Mouse (Mus musculus) hindbrain, embryonic 15.5 days (tissue): ENCODE measurements at regions not wholly inside any gene's neighbourhood (a gene's known extent, or its start where the extent isn't known, plus 50 kb on each side); places are given as distances from the start of the nearest gene placed in this dataset.

Experiments used
- ATAC-seq: fragments of 200-750 bp; cut with Nextera tagmentation; 2 replicates; pipeline ENCODE4 v1.8.0; 2017; ENCODE audit warnings: low read depth, moderate number of reproducible peaks, moderate TSS enrichment; ENCODE audit not compliant: low FRiP score
- H3K27ac ChIP-seq: fragments of 300-500 bp; sonication (generic); replicated peaks from 2 replicates; pipeline ENCODE4 v1.5.1; 2015; ENCODE audit warnings: mild to moderate bottlenecking, inconsistent platforms
- H3K27me3 ChIP-seq: fragments of 300-500 bp; sonication (generic); 2 replicates; pipeline ENCODE4 v1.6.1; 2015; ENCODE audit warnings: control low read depth, inconsistent platforms
- H3K36me3 ChIP-seq: fragments of 300-500 bp; sonication (generic); 2 replicates; pipeline ENCODE4 v1.6.1; 2015; ENCODE audit warnings: control low read depth, inconsistent platforms
- H3K4me1 ChIP-seq: fragments of 300-500 bp; sonication (generic); replicated peaks from 2 replicates; pipeline ENCODE4 v1.6.1; 2015; ENCODE audit warnings: control low read depth, inconsistent platforms
- H3K4me2 ChIP-seq: fragments of 300-500 bp; sonication (generic); 2 replicates; pipeline ENCODE4 v1.6.1; 2015; ENCODE audit warnings: moderate library complexity, mild to moderate bottlenecking, inconsistent platforms
- H3K4me3 ChIP-seq: fragments of 300-500 bp; sonication (generic); 2 replicates; pipeline ENCODE4 v1.5.1; 2015; ENCODE audit warnings: mild to moderate bottlenecking, inconsistent platforms
- H3K9ac ChIP-seq: fragments of 300-500 bp; sonication (generic); 2 replicates; pipeline ENCODE4 v1.6.1; 2015; ENCODE audit warnings: inconsistent platforms
- H3K9me3 ChIP-seq: fragments of 300-500 bp; sonication (generic); 2 replicates; pipeline ENCODE4 v1.6.1; 2016; ENCODE audit warnings: control low read depth, inconsistent platforms
- WGBS: fragments of 180-500 bp; shearing (Covaris S2); methylation state at CpG from one replicate; pipeline ENCODE4 v1.1.7; 2015; 5-methylcytosine and 5-hydroxymethylcytosine counted together

GRCm38 (mm10) chr16:46769383-46769782 is 271.1 kb upstream of the Nectin3 start:
- WGBS: 35% methylated on average over 4 of the region's 4 CpGs
- Histone ChIP-seq H3K4me1 (no peaks in the 10 kb centered on the region), H3K4me3 (no peak overlapping the region), H3K9me3 (no peaks in the 10 kb centered on the region), H3K27ac (no peak overlapping the region), H3K27me3 (no peaks in the 10 kb centered on the region), H3K9ac (no peak overlapping the region), H3K36me3 (no peaks in the 10 kb centered on the region), H3K4me2 (no peak overlapping the region)
- no peak for ATAC-seq

- Histone ChIP-seq H3K9ac (no peak overlapping the region), H3K9me3 (no peaks in the 10 kb centered on the region), H3K27me3 (no peaks in the 10 kb centered on the region), H3K36me3 (no peaks in the 10 kb centered on the region), H3K4me1 (no peaks in the 10 kb centered on the region), H3K4me3 (no peak overlapping the region), H3K27ac (no peak overlapping the region), H3K4me2 (no peak overlapping the region)
- 26% methylated on average over 1 of the region's 1 CpGs for WGBS
- no peak for ATAC-seq
Measured at GRCm38 (mm10) chr16:46768376-46768775, 270.1 kb upstream of the Nectin3 start.

GRCm38 (mm10) chr16:46735140-46735539 is 236.8 kb upstream of the Nectin3 start:
- 82% methylated on average over 4 of the region's 4 CpGs for WGBS
- Histone ChIP-seq H3K4me3 (no peak overlapping the region), H3K9ac (no peak overlapping the region), H3K4me1 (no peaks in the 10 kb centered on the region), H3K27ac (no peak overlapping the region), H3K9me3 (no peaks in the 10 kb centered on the region), H3K4me2 (no peak overlapping the region), H3K27me3 (no peaks in the 10 kb centered on the region), H3K36me3 (no peaks in the 10 kb centered on the region)
- ATAC-seq: no peak

- H3K9ac ChIP-seq: no peak overlapping the region
- no peaks in the 10 kb centered on the region for H3K36me3 ChIP-seq
- no peak for ATAC-seq
- WGBS: 85% methylated on average over 3 of the region's 3 CpGs
- no peak overlapping the region for H3K4me2 ChIP-seq
- no peak overlapping the region for H3K27ac ChIP-seq
- H3K27me3 ChIP-seq: no peaks in the 10 kb centered on the region
- no peaks in the 10 kb centered on the region for H3K4me1 ChIP-seq
- no peak overlapping the region for H3K4me3 ChIP-seq
- H3K9me3 ChIP-seq: no peaks in the 10 kb centered on the region
Measured at GRCm38 (mm10) chr16:46728424-46728823, 230.1 kb upstream of the Nectin3 start.

- H3K9ac ChIP-seq: no peak overlapping the region
- no peak overlapping the region for H3K27ac ChIP-seq
- no peaks in the 10 kb centered on the region for H3K27me3 ChIP-seq
- no peaks in the 10 kb centered on the region for H3K36me3 ChIP-seq
- no peak for ATAC-seq
- H3K4me1 ChIP-seq: no peaks in the 10 kb centered on the region
- WGBS: 97% methylated on average over 4 of the region's 4 CpGs
- no peak overlapping the region for H3K4me3 ChIP-seq
- no peak overlapping the region for H3K4me2 ChIP-seq
- no peaks in the 10 kb centered on the region for H3K9me3 ChIP-seq
Measured at GRCm38 (mm10) chr16:46723660-46724059, 225.3 kb upstream of the Nectin3 start.

GRCm38 (mm10) chr16:46679787-46680186 is 181.5 kb upstream of the Nectin3 start:
- H3K4me2 ChIP-seq: no peak overlapping the region
- ATAC-seq: no peak
- no peaks in the 10 kb centered on the region for H3K4me1 ChIP-seq
- H3K36me3 ChIP-seq: no peaks in the 10 kb centered on the region
- H3K9ac ChIP-seq: no peak overlapping the region
- WGBS: 82% methylated on average over 3 of the region's 3 CpGs
- no peak overlapping the region for H3K27ac ChIP-seq
- H3K9me3 ChIP-seq: no peaks in the 10 kb centered on the region
- no peak overlapping the region for H3K4me3 ChIP-seq
- no peaks in the 10 kb centered on the region for H3K27me3 ChIP-seq

- no peak overlapping the region for H3K27ac ChIP-seq
- H3K4me1 ChIP-seq: no peaks in the 10 kb centered on the region
- H3K4me3 ChIP-seq: no peak overlapping the region
- no peaks in the 10 kb centered on the region for H3K9me3 ChIP-seq
- 52% methylated on average over 3 of the region's 3 CpGs for WGBS
- no peaks in the 10 kb centered on the region for H3K27me3 ChIP-seq
- H3K4me2 ChIP-seq: no peak overlapping the region
- no peaks in the 10 kb centered on the region for H3K36me3 ChIP-seq
- H3K9ac ChIP-seq: no peak overlapping the region
- ATAC-seq: no peak
Measured at GRCm38 (mm10) chr16:46669590-46669989, 171.3 kb upstream of the Nectin3 start.

- ATAC-seq: no peak
- H3K9me3 ChIP-seq: no peaks in the 10 kb centered on the region
- WGBS: 83% methylated on average over 3 of the region's 3 CpGs
- H3K4me1 ChIP-seq: no peaks in the 10 kb centered on the region
- no peak overlapping the region for H3K4me3 ChIP-seq
- H3K27me3 ChIP-seq: no peaks in the 10 kb centered on the region
- no peaks in the 10 kb centered on the region for H3K36me3 ChIP-seq
- no peak overlapping the region for H3K9ac ChIP-seq
- no peak overlapping the region for H3K4me2 ChIP-seq
- H3K27ac ChIP-seq: no peak overlapping the region
Measured at GRCm38 (mm10) chr16:46665566-46665965, 167.2 kb upstream of the Nectin3 start.

- Histone ChIP-seq H3K9me3 (no peaks in the 10 kb centered on the region), H3K4me1 (no peaks in the 10 kb centered on the region), H3K4me2 (no peak overlapping the region), H3K9ac (no peak overlapping the region), H3K36me3 (no peaks in the 10 kb centered on the region), H3K4me3 (no peak overlapping the region), H3K27ac (no peak overlapping the region), H3K27me3 (no peaks in the 10 kb centered on the region)
- no peak for ATAC-seq
- WGBS: 87% methylated on average over 4 of the region's 4 CpGs
Measured at GRCm38 (mm10) chr16:46663008-46663407, 164.7 kb upstream of the Nectin3 start.

GRCm38 (mm10) chr16:46655041-46655440 is 156.7 kb upstream of the Nectin3 start:
- Histone ChIP-seq H3K9ac (no peak overlapping the region), H3K9me3 (no peaks in the 10 kb centered on the region), H3K27ac (no peak overlapping the region), H3K27me3 (no peaks in the 10 kb centered on the region), H3K36me3 (no peaks in the 10 kb centered on the region), H3K4me3 (no peak overlapping the region), H3K4me1 (no peaks in the 10 kb centered on the region), H3K4me2 (no peak overlapping the region)
- WGBS: 72% methylated on average over 4 of the region's 4 CpGs
- ATAC-seq: no peak

GRCm38 (mm10) chr16:46625807-46626206 is 127.5 kb upstream of the Nectin3 start:
- Histone ChIP-seq H3K9me3 (no peaks in the 10 kb centered on the region), H3K4me3 (no peak overlapping the region)

GRCm38 (mm10) chr16:46623246-46623645 is 124.9 kb upstream of the Nectin3 start:
- no peak overlapping the region for H3K9ac ChIP-seq
- ATAC-seq: no peak

More at GRCm38 (mm10) chr16:46625807-46626206, 127.5 kb upstream of the Nectin3 start:
- no peak overlapping the region for H3K27ac ChIP-seq
- WGBS: 27% methylated on average over 2 of the region's 2 CpGs
- no peaks in the 10 kb centered on the region for H3K36me3 ChIP-seq
- H3K4me2 ChIP-seq: no peak overlapping the region
- no peaks in the 10 kb centered on the region for H3K27me3 ChIP-seq
- H3K4me1 ChIP-seq: no peaks in the 10 kb centered on the region
- no peak for ATAC-seq
- no peak overlapping the region for H3K9ac ChIP-seq

GRCm38 (mm10) chr16:46619871-46620270 is 121.5 kb upstream of the Nectin3 start:
- Histone ChIP-seq H3K9ac (no peak overlapping the region), H3K4me3 (no peak overlapping the region), H3K36me3 (no peaks in the 10 kb centered on the region), H3K27ac (no peak overlapping the region), H3K4me1 (no peaks in the 10 kb centered on the region), H3K4me2 (no peak overlapping the region), H3K9me3 (no peaks in the 10 kb centered on the region), H3K27me3 (no peaks in the 10 kb centered on the region)
- 84% methylated on average over 2 of the region's 2 CpGs for whole genome bisulfite sequencing
- no peak for ATAC-seq

More at GRCm38 (mm10) chr16:46623246-46623645, 124.9 kb upstream of the Nectin3 start:
- Histone ChIP-seq H3K9me3 (no peaks in the 10 kb centered on the region), H3K27ac (no peak overlapping the region), H3K27me3 (no peaks in the 10 kb centered on the region), H3K36me3 (no peaks in the 10 kb centered on the region), H3K4me1 (no peaks in the 10 kb centered on the region), H3K4me2 (no peak overlapping the region), H3K4me3 (no peak overlapping the region)
- 88% methylated on average over 1 of the region's 1 CpGs for WGBS
